In genomic region chr15:7130691-7131225, GRCm38 (mm10) we compare ENCODE assay signal across 8 mouse cellular contexts. TPM values are rescaled to one million over a fixed set of nuclear protein-coding genes. Genes with fewer than 3 reads are reported as not detected.
DNase-seq lines count a peak whose midpoint lies in the region; ATAC-seq lines count a peak whose summit lies in the region.

No protein-coding gene starts in this region.

- H3K9me3 ChIP-seq in hindbrain, embryonic 13.5 days: no peaks in the 10 kb centered on the region

- no peak for ATAC-seq in hindbrain, embryonic 13.5 days (ENCODE audit: low FRiP score)

- no peaks in the 10 kb centered on the region for H3K79me2 ChIP-seq in macrophage (ENCODE audit: inconsistent target)

- 36% methylated on average over 7 of the region's 7 CpGs for WGBS in hindbrain, embryonic 13.5 days
- WGBS in macrophage (ENCODE audit: missing documents): 53% methylated on average over 7 of the region's 7 CpGs

- peaks cover 12% of the 10 kb centered on the region for H3K4me1 ChIP-seq in brown adipose tissue, adult 24 weeks (ENCODE audit: control insufficient read depth, insufficient read depth, insufficient read length, low read length)
- peaks cover 26% of the 10 kb centered on the region for H3K4me1 ChIP-seq in hindbrain, embryonic 13.5 days (replicated peaks)

- peaks cover 11% of the 10 kb centered on the region; the same call in 1 of the 2 replicates for H3K27me3 ChIP-seq in hindbrain, embryonic 13.5 days

- DNase-seq in heart, adult 11 months: peak; percentile 89
- DNase-seq in heart, adult 8-10 months (ENCODE audit: low spot score): no peak
- no peak for DNase-seq in thymus, postnatal 10 days (ENCODE audit: low spot score in 2 of 2)
- no peak for DNase-seq in left cerebral cortex, adult 18-20 months (ENCODE audit: low spot score in 2 of 2)
- DNase-seq in urinary bladder, postnatal 14 days (ENCODE audit: low spot score): no peak

- peak overlapping the region; percentile 14; the same call in 1 of the 2 replicates for H3K27ac ChIP-seq in brown adipose tissue, adult 24 weeks (replicated peaks; ENCODE audit: low read depth, low read length)
- no peak overlapping the region for H3K27ac ChIP-seq in hindbrain, embryonic 13.5 days
- no peak overlapping the region for H3K27ac ChIP-seq in macrophage

- peak overlapping the region; percentile 79 for H3K4me2 ChIP-seq in hindbrain, embryonic 13.5 days

- H3K36me3 ChIP-seq in hindbrain, embryonic 13.5 days: no peaks in the 10 kb centered on the region
- H3K36me3 ChIP-seq in macrophage (ENCODE audit: inconsistent target): no peaks in the 10 kb centered on the region

- H3K9ac ChIP-seq in hindbrain, embryonic 13.5 days: peak overlapping the region; percentile 78

- peak overlapping the region; percentile 99 for H3K4me3 ChIP-seq in brown adipose tissue, adult 24 weeks (ENCODE audit: insufficient read depth, low read depth, low read length)
- peak overlapping the region; percentile 60 for H3K4me3 ChIP-seq in hindbrain, embryonic 13.5 days
- peak overlapping the region; percentile 27 for H3K4me3 ChIP-seq in macrophage (ENCODE audit: inconsistent target)

RNA-seq across cellular contexts. Expression of gene Lifr, which starts 40.3 kb away (rescaled TPM):
- 10 to 100 TPM; 51.5 to 61.6 (median 57.9) TPM for total RNA-seq in heart, adult 8-10 months (2022)
- 11.6 and 12.9 TPM in 2 replicates for polyA plus RNA-seq in brown adipose tissue, adult 24 weeks (2012; ENCODE audit: insufficient read depth, insufficient read length, missing spikeins)
- 17.2 and 19.1 TPM in 2 replicates for polyA plus RNA-seq in hindbrain, embryonic 13.5 days (2015; fragmentation: Nextera tagmentation; extraction: Ambion mirVana)
- total RNA-seq in macrophage (2018; cell fraction: chromatin; rRNA removed): 10 to 100 TPM in 6 of 26 experiments, 1 to 10 TPM in 18, under 1 TPM in 2; 0.59 to 15.4 (median 5.3) TPM
- 1 to 10 TPM in 22 of 26 experiments, under 1 TPM in 4; 0.85 to 9.4 (median 2.8) TPM for total RNA-seq in macrophage (2018; cell fraction: cytosol; rRNA removed)
- 10 to 100 TPM in 8 of 26 experiments, 1 to 10 TPM in 17, under 1 TPM in 1; 0.83 to 20.4 (median 5.2) TPM for total RNA-seq in macrophage (2018; cell fraction: nucleus; rRNA removed)
- 2.0 to 6.5 TPM (median 2.1 TPM) in 3 replicates for polyA plus RNA-seq in macrophage (2018)
- 10 to 100 TPM; 42.5 to 44.8 TPM for total RNA-seq in left cerebral cortex, adult 18-20 months (2021)

Comparison
In these comparisons a context has a peak if more than half of its experiments do, and no peak if none do; other contexts are left out.
1. H3K4me3 ChIP-seq: peak in every context shown above with its lines; median percentile 99 in brown adipose tissue, adult 24 weeks; 60 in hindbrain, embryonic 13.5 days; 27 in macrophage.